Mouse (Mus musculus): ENCODE data around the gene Pde4c. TPM values are rescaled to one million over a fixed set of nuclear protein-coding genes. Genes with fewer than 3 reads are reported as not detected.

Gene Pde4c
- polyA plus RNA-seq, 1 experiment from 2014 or later: 0.08 TPM

- Histone ChIP-seq H3K27ac (replicated peaks; ENCODE audit: low read depth, low read length) (peak overlapping the region; percentile 91), H3K9ac (ENCODE audit: low read length) (peak overlapping the region; percentile 75), H3K27me3 (ENCODE audit: control insufficient read depth, insufficient read depth, low read length) (peaks cover 3% of the 10 kb centered on the region; the same call in 1 of the 2 replicates), H3K4me3 (ENCODE audit: low read depth, low read length) (peak overlapping the region; percentile 60), H3K4me2 (ENCODE audit: low read depth, severe bottlenecking) (peak overlapping the region; percentile 60), H3K36me3 (ENCODE audit: control insufficient read depth, insufficient read depth, low read length) (no peaks in the 10 kb centered on the region), H3K4me1 (ENCODE audit: control insufficient read depth, insufficient read depth, low read length) (peaks cover 35% of the 10 kb centered on the region), H3K9me3 (ENCODE audit: control insufficient read depth, low read length) (no peaks in the 10 kb centered on the region)
- DNase-seq (ENCODE audit: low spot score) (peak; percentile 85), ATAC-seq (ENCODE audit: insufficient number of reproducible peaks, low FRiP score, low TSS enrichment, low read depth) (peak; percentile 56)
- WGBS: 1% methylated on average over 20 of the region's 20 CpGs
Observed at GRCm38 (mm10) chr8:70792700-70793099, 69.2 kb downstream of the Pde4c start.

GRCm38 (mm10) chr8:70794215-70794614 lies 70.7 kb downstream of the Pde4c start:
- Histone ChIP-seq H3K9me3 (ENCODE audit: control insufficient read depth, low read length) (no peaks in the 10 kb centered on the region), H3K4me1 (ENCODE audit: control insufficient read depth, insufficient read depth, low read length) (peaks cover 34% of the 10 kb centered on the region), H3K9ac (ENCODE audit: low read length) (no peak overlapping the region), H3K27ac (replicated peaks; ENCODE audit: low read depth, low read length) (no peak overlapping the region), H3K36me3 (ENCODE audit: control insufficient read depth, insufficient read depth, low read length) (no peaks in the 10 kb centered on the region), H3K4me3 (ENCODE audit: low read depth, low read length) (no peak overlapping the region), H3K27me3 (ENCODE audit: control insufficient read depth, insufficient read depth, low read length) (peaks cover 18% of the 10 kb centered on the region), H3K4me2 (ENCODE audit: low read depth, severe bottlenecking) (no peak overlapping the region)
- WGBS: 94% methylated on average over 2 of the region's 2 CpGs
- ATAC-seq (ENCODE audit: insufficient number of reproducible peaks, low FRiP score, low TSS enrichment, low read depth) (no peak), DNase-seq (ENCODE audit: low spot score) (no peak)

- Histone ChIP-seq H3K27ac (replicated peaks; ENCODE audit: low read depth, low read length) (no peak overlapping the region), H3K27me3 (ENCODE audit: control insufficient read depth, insufficient read depth, low read length) (peaks cover 29% of the 10 kb centered on the region), H3K36me3 (ENCODE audit: control insufficient read depth, insufficient read depth, low read length) (no peaks in the 10 kb centered on the region), H3K4me2 (ENCODE audit: low read depth, severe bottlenecking) (no peak overlapping the region), H3K4me3 (ENCODE audit: low read depth, low read length) (no peak overlapping the region), H3K4me1 (ENCODE audit: control insufficient read depth, insufficient read depth, low read length) (peaks cover 34% of the 10 kb centered on the region), H3K9me3 (ENCODE audit: control insufficient read depth, low read length) (no peaks in the 10 kb centered on the region), H3K9ac (ENCODE audit: low read length) (no peak overlapping the region)
- no peak for DNase-seq (ENCODE audit: low spot score)
- WGBS: 90% methylated on average over 2 of the region's 2 CpGs
- ATAC-seq (ENCODE audit: insufficient number of reproducible peaks, low FRiP score, low TSS enrichment, low read depth): no peak
Observed at GRCm38 (mm10) chr8:70795370-70795769, 71.8 kb downstream of the Pde4c start.

GRCm38 (mm10) chr8:70796403-70797080 lies 73.0 kb downstream of the Pde4c start:
- peak overlapping the region; percentile 52 for H3K4me3 ChIP-seq (ENCODE audit: low read depth, low read length)
- H3K4me1 ChIP-seq (ENCODE audit: control insufficient read depth, insufficient read depth, low read length): peaks cover 23% of the 10 kb centered on the region
- H3K9me3 ChIP-seq (ENCODE audit: control insufficient read depth, low read length): no peaks in the 10 kb centered on the region
- WGBS: 2% methylated on average over 54 of the region's 54 CpGs
- no peaks in the 10 kb centered on the region for H3K36me3 ChIP-seq (ENCODE audit: control insufficient read depth, insufficient read depth, low read length)
- peaks cover 34% of the 10 kb centered on the region for H3K27me3 ChIP-seq (ENCODE audit: control insufficient read depth, insufficient read depth, low read length)
- peak overlapping the region; percentile 57 for H3K9ac ChIP-seq (ENCODE audit: low read length)
- H3K4me2 ChIP-seq (ENCODE audit: low read depth, severe bottlenecking): peak overlapping the region; percentile 84
- DNase-seq (ENCODE audit: low spot score) (peak; percentile 41), ATAC-seq (ENCODE audit: insufficient number of reproducible peaks, low FRiP score, low TSS enrichment, low read depth) (no peak)
- no peak overlapping the region for H3K27ac ChIP-seq (replicated peaks; ENCODE audit: low read depth, low read length)

- peak overlapping the region; percentile 57; the same call in 1 of the 2 replicates for H3K9ac ChIP-seq (ENCODE audit: low read length)
- H3K36me3 ChIP-seq (ENCODE audit: control insufficient read depth, insufficient read depth, low read length): no peaks in the 10 kb centered on the region
- ATAC-seq (ENCODE audit: insufficient number of reproducible peaks, low FRiP score, low TSS enrichment, low read depth): peak; percentile 86
- peak overlapping the region; percentile 84 for H3K4me2 ChIP-seq (ENCODE audit: low read depth, severe bottlenecking)
- H3K9me3 ChIP-seq (ENCODE audit: control insufficient read depth, low read length): no peaks in the 10 kb centered on the region
- H3K27me3 ChIP-seq (ENCODE audit: control insufficient read depth, insufficient read depth, low read length): peaks cover 37% of the 10 kb centered on the region
- peak; percentile 89 for DNase-seq (ENCODE audit: low spot score)
- H3K4me1 ChIP-seq (ENCODE audit: control insufficient read depth, insufficient read depth, low read length): peaks cover 21% of the 10 kb centered on the region
- WGBS: under 1% methylated on average over 57 of the region's 57 CpGs
- H3K4me3 ChIP-seq (ENCODE audit: low read depth, low read length): peak overlapping the region; percentile 52
- no peak overlapping the region for H3K27ac ChIP-seq (replicated peaks; ENCODE audit: low read depth, low read length)
Observed at GRCm38 (mm10) chr8:70797081-70798070, 73.9 kb downstream of the Pde4c start.

- H3K36me3 ChIP-seq (ENCODE audit: control insufficient read depth, insufficient read depth, low read length): no peaks in the 10 kb centered on the region
- H3K9ac ChIP-seq (ENCODE audit: low read length): no peak overlapping the region
- H3K4me3 ChIP-seq (ENCODE audit: low read depth, low read length): no peak overlapping the region
- no peaks in the 10 kb centered on the region for H3K9me3 ChIP-seq (ENCODE audit: control insufficient read depth, low read length)
- H3K27me3 ChIP-seq (ENCODE audit: control insufficient read depth, insufficient read depth, low read length): peaks cover 41% of the 10 kb centered on the region
- peak overlapping the region; percentile 84; the same call in 1 of the 2 replicates for H3K4me2 ChIP-seq (ENCODE audit: low read depth, severe bottlenecking)
- WGBS: 20% methylated on average over 15 of the region's 15 CpGs
- peaks cover 12% of the 10 kb centered on the region for H3K4me1 ChIP-seq (ENCODE audit: control insufficient read depth, insufficient read depth, low read length)
- DNase-seq (ENCODE audit: low spot score) (no peak), ATAC-seq (ENCODE audit: insufficient number of reproducible peaks, low FRiP score, low TSS enrichment, low read depth) (no peak)
- H3K27ac ChIP-seq (replicated peaks; ENCODE audit: low read depth, low read length): no peak overlapping the region
Observed at GRCm38 (mm10) chr8:70798281-70798680, 74.8 kb downstream of the Pde4c start.

GRCm38 (mm10) chr8:70800648-70801047 lies 77.1 kb downstream of the Pde4c start:
- Histone ChIP-seq H3K4me3 (ENCODE audit: low read depth, low read length) (no peak overlapping the region), H3K4me1 (ENCODE audit: control insufficient read depth, insufficient read depth, low read length) (peaks cover 12% of the 10 kb centered on the region), H3K27ac (replicated peaks; ENCODE audit: low read depth, low read length) (no peak overlapping the region), H3K9me3 (ENCODE audit: control insufficient read depth, low read length) (no peaks in the 10 kb centered on the region), H3K4me2 (ENCODE audit: low read depth, severe bottlenecking) (no peak overlapping the region), H3K27me3 (ENCODE audit: control insufficient read depth, insufficient read depth, low read length) (peaks cover 54% of the 10 kb centered on the region), H3K36me3 (ENCODE audit: control insufficient read depth, insufficient read depth, low read length) (no peaks in the 10 kb centered on the region), H3K9ac (ENCODE audit: low read length) (no peak overlapping the region)
- DNase-seq (ENCODE audit: low spot score) (no peak), ATAC-seq (ENCODE audit: insufficient number of reproducible peaks, low FRiP score, low TSS enrichment, low read depth) (no peak)
- 45% methylated on average over 10 of the region's 10 CpGs for WGBS
